Mouse (Mus musculus) ES-Bruce4 (cell line): ENCODE results near the gene Spata17.

Experiments used
- CTCF ChIP-seq: IDR thresholded peaks from one replicate; pipeline ENCODE4 v1.8.1; 2011; ENCODE audit warnings: low read depth, low read length
- POLR2A ChIP-seq: IDR thresholded peaks from one replicate; pipeline ENCODE4 v1.8.1; 2011; ENCODE audit warnings: low read length; ENCODE audit not compliant: insufficient read depth

DNA sequence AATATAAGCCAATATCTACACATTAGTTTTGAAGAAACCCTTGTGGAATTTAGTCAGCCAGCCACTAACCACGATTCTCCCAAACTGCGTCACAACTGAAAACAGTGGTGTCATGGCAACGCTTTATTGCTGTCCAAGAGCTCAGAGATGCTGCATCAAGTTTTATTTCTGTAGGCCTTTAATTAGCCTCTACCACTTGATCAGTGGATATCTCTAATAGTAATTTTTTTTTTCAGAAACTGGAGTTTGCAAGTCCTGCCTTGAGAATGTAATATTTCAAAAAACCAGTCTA is 138.3 kb downstream of the Spata17 start:
- no peak for TF ChIP-seq POLR2A
- no peak for TF ChIP-seq CTCF
